Mouse (Mus musculus) CH12.LX (cell line): ENCODE results near the gene Cmtm2b.
"Not testable (repeated sequence)": the region's sequence is repeated elsewhere in the genome, so short reads cannot be mapped to it uniquely, and the experiment has no call there.

Experiments
- CTCF ChIP-seq, 2 experiments: IDR thresholded peaks in 1 of 2; conservative IDR thresholded peaks in 1 of 2; 2 replicates each; pipeline ENCODE4 v1.5.1; 2011 to 2012; ENCODE audit warnings: low read depth in 2 of 2, low read length in 2 of 2, improper control_type of control experiment in 1 of 2, inconsistent platforms in 1 of 2, mild to moderate bottlenecking in 1 of 2, moderate library complexity in 1 of 2
- EP300 ChIP-seq: IDR thresholded peaks from 2 replicates; pipeline ENCODE4 v1.6.1; 2011; ENCODE audit warnings: low read length, improper control_type of control experiment
- HCFC1 ChIP-seq: IDR thresholded peaks from 2 replicates; pipeline ENCODE4 v1.6.1; 2012; ENCODE audit warnings: low read depth, mild to moderate bottlenecking, inconsistent platforms, low read length, improper control_type of control experiment
- NELFE ChIP-seq: IDR thresholded peaks from 2 replicates; pipeline ENCODE4 v1.6.1; 2011; ENCODE audit warnings: low read depth, low read length, improper control_type of control experiment
- POLR2A ChIP-seq: IDR thresholded peaks from 2 replicates; pipeline ENCODE4 v1.6.1; 2011; ENCODE audit warnings: low read depth, mild to moderate bottlenecking, improper control_type of control experiment, low read length

GRCm38 (mm10) chr8:104309441-104310155 lies 12.4 kb upstream of the Cmtm2b start, which contains the start of the genes Gm45711 and Cmtm1:
- TF ChIP-seq CTCF (conservative IDR thresholded peaks at IDR 0.05 in 1 of 2, IDR thresholded peaks at IDR 0.05 in 1 of 2; ENCODE audit: low read depth in 2 of 2, low read length in 2 of 2); EP300; HCFC1; POLR2A; NELFE: not testable (repeated sequence)
